Mouse (Mus musculus) C2C12 (cell line): ENCODE results near the gene Kdm6a. TPM values are rescaled to one million over a fixed set of nuclear protein-coding genes. Genes with fewer than 3 reads are reported as not detected.
A peak's percentile ranks its signal among the peaks of the same experiment; 100 is the strongest.

Experiments
- H3K27me3 ChIP-seq: one replicate; pipeline ENCODE4 v1.6.1; 2011; ENCODE audit not compliant: control insufficient read depth, insufficient read depth, insufficient read length
- H3K36me3 ChIP-seq: one replicate; pipeline ENCODE4 v1.6.1; 2011; ENCODE audit not compliant: control insufficient read depth, insufficient read depth
- H3K4me3 ChIP-seq: one replicate; pipeline ENCODE4 v1.5.1; 2011; ENCODE audit warnings: mild to moderate bottlenecking, control low read depth; ENCODE audit not compliant: poor library complexity, insufficient read depth, severe bottlenecking
- H3K79me2 ChIP-seq: one replicate; pipeline ENCODE4 v1.6.1; 2011; ENCODE audit not compliant: control insufficient read depth, insufficient read depth
- H3K79me3 ChIP-seq: one replicate; pipeline ENCODE4 v1.6.1; 2011; ENCODE audit warnings: low read depth, control low read depth
- H3ac ChIP-seq: one replicate; pipeline ENCODE3; 2011; ENCODE audit warnings: low read depth; ENCODE audit not compliant: control insufficient read depth, insufficient read length
- CEBPB ChIP-seq: IDR thresholded peaks from one replicate; pipeline ENCODE4 v1.6.1; 2011; ENCODE audit warnings: low read depth, mild to moderate bottlenecking, control low read depth, moderate library complexity
- CTCF ChIP-seq: IDR thresholded peaks from one replicate; pipeline ENCODE4 v1.5.1; 2011; ENCODE audit not compliant: control insufficient read depth, insufficient read depth, insufficient read length
- FOSL1 ChIP-seq: IDR thresholded peaks from one replicate; pipeline ENCODE4 v1.8.0; 2011; ENCODE audit warnings: mild to moderate bottlenecking, low read length; ENCODE audit not compliant: poor library complexity, insufficient read depth, severe bottlenecking
- MAX ChIP-seq: IDR thresholded peaks from one replicate; pipeline ENCODE4 v1.6.1; 2011; ENCODE audit warnings: mild to moderate bottlenecking, control low read depth
- MYOD1 ChIP-seq: IDR thresholded peaks from one replicate; pipeline ENCODE4 v1.6.1; 2011; ENCODE audit warnings: low read depth; ENCODE audit not compliant: control insufficient read depth, insufficient read length
- MYOG ChIP-seq: IDR thresholded peaks from one replicate; pipeline ENCODE4 v1.6.1; 2011; ENCODE audit not compliant: control insufficient read depth, insufficient read length; ENCODE audit errors: extremely low read depth
- USF1 ChIP-seq: IDR thresholded peaks from one replicate; pipeline ENCODE4 v1.6.1; 2011; ENCODE audit warnings: low read depth, mild to moderate bottlenecking, control low read depth, moderate library complexity
- polyA plus RNA-seq: library from polyadenylated mRNA; unstranded; fragments of >200 nt; fragmentation: generic; extraction: Trizol; gene quantifications from one replicate; pipeline ENCODE4 v1.2.1, GENCODE M21; 2012; ENCODE audit warnings: missing spikeins

The Kdm6a gene
- polyA plus RNA-seq, 1 experiment = 3.4 TPM

DNA sequence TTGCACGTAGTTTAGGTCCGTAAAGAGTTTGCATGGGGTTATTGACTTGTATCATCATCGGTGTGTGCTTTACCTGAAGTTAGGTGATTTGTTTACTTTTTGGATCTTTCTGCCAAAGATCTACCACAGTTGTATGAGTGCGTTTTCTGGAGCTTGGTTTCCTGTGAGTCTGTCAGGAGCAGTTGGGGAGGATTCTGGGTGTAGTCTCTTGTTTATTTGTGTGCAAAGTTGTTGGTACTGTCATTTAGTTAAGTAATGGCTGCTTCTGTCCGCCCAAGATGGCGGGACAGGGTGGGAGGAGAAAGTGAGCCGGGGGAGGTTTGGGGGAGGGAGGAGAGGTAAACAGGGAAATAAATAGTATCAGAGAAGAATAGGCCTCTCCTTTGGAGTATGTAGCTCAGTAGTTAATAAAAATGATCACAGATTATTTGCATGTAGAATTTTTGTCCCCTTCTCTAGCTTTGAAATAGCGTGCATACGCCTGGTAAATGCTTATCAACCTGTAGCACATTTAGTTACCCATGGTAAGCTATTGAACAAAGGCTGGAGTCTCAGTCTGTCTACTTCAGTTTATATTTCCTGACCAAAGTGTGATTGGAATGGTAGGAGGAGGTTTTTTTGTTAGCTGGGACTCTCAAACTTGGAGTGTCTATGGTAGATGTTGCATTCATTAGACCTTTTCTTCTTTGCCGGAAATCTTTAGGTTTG lies 1.7 kb downstream of the Kdm6a start:
- no peak for TF ChIP-seq MAX
- TF ChIP-seq CEBPB = no peak
- TF ChIP-seq MYOG = no peak
- no peak for TF ChIP-seq FOSL1
- no peak for TF ChIP-seq CTCF
- no peak for TF ChIP-seq USF1
- no peak for TF ChIP-seq MYOD1
- H3K27me3 ChIP-seq = no peaks in the 10 kb centered on the region

GRCm38 (mm10) chrX:18165121-18165520 lies 2.7 kb downstream of the Kdm6a start:
- Histone ChIP-seq H3K4me3 (no peak overlapping the region), H3ac (no peak overlapping the region), H3K27me3 (no peaks in the 10 kb centered on the region), H3K79me3 (peaks cover 66% of the 10 kb centered on the region), H3K36me3 (no peaks in the 10 kb centered on the region), H3K79me2 (peaks cover 71% of the 10 kb centered on the region)
- TF ChIP-seq MAX = no peak
- no peak for TF ChIP-seq CEBPB
- no peak for TF ChIP-seq CTCF
- TF ChIP-seq MYOG = no peak
- no peak for TF ChIP-seq MYOD1
- TF ChIP-seq FOSL1 = no peak
- TF ChIP-seq USF1 = no peak

More for the DNA sequence above, 1.7 kb downstream of the Kdm6a start:
- peaks cover 61% of the 10 kb centered on the region for H3K79me2 ChIP-seq
- no peaks in the 10 kb centered on the region for H3K36me3 ChIP-seq
- peak overlapping the region; percentile 76 for H3ac ChIP-seq
- peak overlapping the region; percentile 68 for H3K4me3 ChIP-seq
- peaks cover 57% of the 10 kb centered on the region for H3K79me3 ChIP-seq

GRCm38 (mm10) chrX:18166961-18167360 lies 4.6 kb downstream of the Kdm6a start:
- Histone ChIP-seq H3ac (no peak overlapping the region), H3K36me3 (no peaks in the 10 kb centered on the region), H3K79me3 (peaks cover 82% of the 10 kb centered on the region), H3K4me3 (no peak overlapping the region), H3K27me3 (no peaks in the 10 kb centered on the region), H3K79me2 (peaks cover 89% of the 10 kb centered on the region)
- no peak for TF ChIP-seq USF1
- no peak for TF ChIP-seq CTCF
- TF ChIP-seq MAX = no peak
- no peak for TF ChIP-seq MYOG
- no peak for TF ChIP-seq FOSL1
- TF ChIP-seq MYOD1 = no peak
- TF ChIP-seq CEBPB = no peak

DNA sequence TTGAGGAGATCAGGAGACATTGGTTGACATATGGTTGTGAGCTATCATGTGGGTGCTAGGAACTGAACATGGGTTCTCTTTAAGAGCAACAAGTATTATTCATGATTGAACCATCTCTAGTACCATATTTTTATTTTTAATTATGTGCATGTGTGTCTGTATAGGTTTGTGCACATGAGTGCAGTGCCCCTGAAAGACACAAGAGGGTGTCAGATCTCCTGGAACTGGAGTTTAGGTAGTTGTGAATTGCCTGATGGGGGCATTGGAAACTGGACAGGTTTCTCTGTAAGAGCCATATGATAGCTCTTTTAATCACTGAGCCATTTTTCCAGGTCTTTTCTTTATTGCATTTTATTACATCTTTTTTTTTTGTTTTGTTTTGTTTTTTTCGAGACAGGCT lies 6.6 kb downstream of the Kdm6a start:
- Histone ChIP-seq H3K79me3 (peaks cover 90% of the 10 kb centered on the region), H3K4me3 (no peak overlapping the region), H3K36me3 (no peaks in the 10 kb centered on the region), H3ac (no peak overlapping the region), H3K79me2 (peaks cover 98% of the 10 kb centered on the region), H3K27me3 (no peaks in the 10 kb centered on the region)
- TF ChIP-seq MYOG = no peak
- no peak for TF ChIP-seq CEBPB
- TF ChIP-seq USF1 = no peak
- no peak for TF ChIP-seq FOSL1
- TF ChIP-seq CTCF = no peak
- no peak for TF ChIP-seq MAX
- no peak for TF ChIP-seq MYOD1

GRCm38 (mm10) chrX:18174831-18175230 lies 12.5 kb downstream of the Kdm6a start:
- no peaks in the 10 kb centered on the region for H3K36me3 ChIP-seq
- peaks cover 99% of the 10 kb centered on the region for H3K79me2 ChIP-seq
- H3K79me3 ChIP-seq = peaks cover 87% of the 10 kb centered on the region
- H3ac ChIP-seq = no peak overlapping the region
- no peaks in the 10 kb centered on the region for H3K27me3 ChIP-seq
- TF ChIP-seq MYOD1 = no peak
- no peak for TF ChIP-seq CTCF
- no peak for TF ChIP-seq MYOG
- no peak for TF ChIP-seq CEBPB
- TF ChIP-seq USF1 = no peak
- H3K4me3 ChIP-seq = no peak overlapping the region

GRCm38 (mm10) chrX:18177803-18178202 lies 15.4 kb downstream of the Kdm6a start:
- Histone ChIP-seq H3ac (no peak overlapping the region), H3K79me2 (peaks cover 100% of the 10 kb centered on the region), H3K27me3 (no peaks in the 10 kb centered on the region), H3K79me3 (peaks cover 87% of the 10 kb centered on the region), H3K36me3 (no peaks in the 10 kb centered on the region), H3K4me3 (no peak overlapping the region)
- TF ChIP-seq MAX = no peak
- TF ChIP-seq FOSL1 = no peak
- TF ChIP-seq USF1 = no peak
- no peak for TF ChIP-seq CTCF
- no peak for TF ChIP-seq CEBPB
- TF ChIP-seq MYOD1 = no peak
- TF ChIP-seq MYOG = no peak
